Mouse (Mus musculus) thymus, postnatal 0 days (tissue): Measurements from ENCODE around the gene B130006D01Rik. TPM values are rescaled to one million over a fixed set of nuclear protein-coding genes. Genes with fewer than 3 reads are reported as not detected.
"Not testable (repeated sequence)": the region's sequence is repeated elsewhere in the genome, so short reads cannot be mapped to it uniquely, and the experiment has no call there.

ENCODE experiments used
- DNase-seq: peaks from one replicate; pipeline ENCODE4 v3.0.0-alpha.2; 2015; ENCODE audit warnings: low spot score
- polyA plus RNA-seq: library from polyadenylated mRNA; unstranded; fragments of >200 nt; fragmentation: Nextera tagmentation; extraction: Ambion mirVana; gene quantifications from 2 replicates; pipeline ENCODE4 v1.2.1, GENCODE M21; 2015

B130006D01Rik gene
- polyA plus RNA-seq, 1 experiment from 2014 or later: 1.0 TPM

DNA sequence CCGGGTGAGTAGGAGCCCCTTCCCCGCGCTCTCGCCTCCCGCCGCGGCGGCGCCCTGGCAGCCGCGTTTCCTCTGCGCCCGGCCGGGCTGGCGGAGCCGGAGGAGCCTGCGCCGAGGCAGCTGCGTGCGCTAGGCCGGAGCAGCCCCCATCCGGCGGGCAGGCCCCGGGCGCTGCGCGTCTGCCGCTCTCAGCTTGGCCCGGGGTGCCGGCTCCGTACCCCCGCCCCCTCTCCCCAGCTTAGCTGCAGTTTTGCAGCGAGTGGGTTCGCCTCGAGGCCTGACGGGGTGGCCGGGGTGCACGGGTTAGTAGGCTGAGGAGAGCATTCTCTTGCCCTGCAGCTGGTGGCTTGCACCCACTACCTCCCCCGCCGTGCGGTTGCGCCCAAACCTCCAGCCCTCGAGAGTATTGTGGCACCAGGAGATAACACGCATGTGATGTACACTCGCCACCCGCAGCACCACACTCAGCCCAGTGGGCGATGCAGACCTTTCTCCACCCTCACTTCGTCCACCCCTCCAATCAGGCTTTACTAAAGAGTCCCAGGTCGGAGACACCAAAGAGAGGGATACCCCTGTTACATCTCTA is 10.1 kb upstream of the B130006D01Rik start:
- DNase-seq: peak; percentile 78

DNA sequence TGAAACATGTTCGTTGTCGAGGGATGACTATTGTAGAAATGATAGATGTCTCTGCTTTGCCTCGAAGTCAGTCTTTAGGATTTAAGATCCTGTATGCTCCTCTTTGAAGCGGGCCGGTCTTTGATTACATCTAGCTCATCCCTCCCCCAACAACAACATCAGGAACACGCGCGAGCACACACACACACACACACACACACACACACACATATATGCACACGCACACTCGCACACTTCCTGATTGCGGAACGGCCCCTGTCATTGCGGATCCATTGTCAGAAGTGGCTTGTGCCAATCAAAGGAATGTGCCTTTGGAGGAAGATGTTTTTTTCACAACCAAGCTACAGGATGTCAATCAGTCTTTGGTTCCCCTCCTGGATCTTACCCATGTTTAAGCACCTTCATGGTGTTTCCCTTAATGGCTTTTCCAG is 9.6 kb upstream of the B130006D01Rik start:
- peak; percentile 60 for DNase-seq

DNA sequence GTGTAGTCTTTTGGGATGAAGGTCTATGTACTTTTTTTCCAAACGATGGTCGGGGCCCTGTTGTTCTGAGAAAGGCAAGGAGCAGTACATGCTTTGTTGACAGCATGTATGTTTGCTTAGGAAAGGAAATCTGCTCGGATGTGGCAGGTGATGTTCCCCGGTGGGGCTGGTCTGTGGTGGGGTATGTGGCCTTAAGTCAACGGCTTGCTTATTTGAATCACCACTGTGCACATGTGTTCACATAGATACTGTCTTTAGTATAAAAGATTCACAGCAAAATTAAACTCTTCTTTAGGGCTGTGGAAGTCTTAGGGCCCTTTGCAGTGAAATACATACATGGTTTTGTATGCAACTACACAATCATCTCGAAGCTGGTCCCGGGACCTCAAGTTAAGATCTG is 9.0 kb upstream of the B130006D01Rik start:
- DNase-seq: peak; percentile 58

DNA sequence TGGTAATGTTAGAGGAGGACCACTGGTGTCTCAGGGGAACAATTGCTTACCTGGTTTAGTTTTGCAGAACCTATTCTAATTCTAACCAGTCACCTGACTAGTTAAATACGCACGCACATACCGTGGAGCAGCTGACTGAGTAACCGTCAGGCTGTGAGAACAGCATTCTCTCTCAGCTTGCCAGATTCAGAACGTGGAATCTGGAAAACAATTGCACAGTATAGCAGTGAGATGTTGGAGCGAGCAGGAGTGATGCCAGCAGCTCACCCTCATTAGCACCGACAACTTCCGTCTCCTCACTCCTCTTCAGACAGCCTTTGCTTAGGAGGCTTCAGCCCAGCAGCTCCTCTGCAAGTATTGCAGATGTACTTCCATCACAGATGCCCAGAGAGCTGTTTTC is 7.3 kb upstream of the B130006D01Rik start:
- no peak for DNase-seq

DNA sequence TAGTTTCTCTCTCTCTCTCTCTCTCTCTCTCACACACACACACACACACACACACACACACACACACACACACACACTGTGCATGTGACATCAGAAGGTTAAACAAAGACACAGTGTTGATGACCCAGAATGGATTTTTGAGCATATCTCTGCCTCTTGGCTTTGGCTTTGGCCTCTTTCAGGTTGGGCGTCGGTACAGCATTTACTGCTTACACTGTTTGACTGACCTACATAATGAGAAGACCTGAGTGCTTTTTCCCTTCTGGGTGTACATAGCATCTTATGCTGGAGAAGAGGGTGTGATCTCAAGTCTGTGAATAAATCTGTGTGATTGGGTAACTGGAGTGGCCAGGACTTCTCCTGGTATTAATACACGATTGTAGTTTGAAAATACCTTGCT is 4.0 kb upstream of the B130006D01Rik start:
- no peak for DNase-seq

DNA sequence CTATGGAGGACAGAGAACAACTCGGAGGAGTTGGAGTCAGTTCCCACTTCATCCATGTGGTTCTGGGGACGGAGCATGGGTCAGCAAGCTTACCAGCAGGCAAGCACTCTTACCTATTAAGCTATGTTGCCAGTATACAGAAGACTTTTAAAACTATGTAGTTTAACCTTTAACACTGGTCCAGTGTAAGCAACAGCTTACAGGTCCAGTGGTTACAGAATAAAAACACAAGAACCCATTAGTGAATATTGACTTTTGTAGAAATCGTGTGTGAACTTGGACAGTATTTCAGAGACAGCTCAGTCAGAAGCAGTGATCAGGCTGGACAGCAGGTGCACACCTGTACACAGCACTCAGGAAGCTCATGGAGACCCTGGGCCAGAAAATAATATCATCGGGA is 1.1 kb downstream of the B130006D01Rik start:
- no peak for DNase-seq

DNA sequence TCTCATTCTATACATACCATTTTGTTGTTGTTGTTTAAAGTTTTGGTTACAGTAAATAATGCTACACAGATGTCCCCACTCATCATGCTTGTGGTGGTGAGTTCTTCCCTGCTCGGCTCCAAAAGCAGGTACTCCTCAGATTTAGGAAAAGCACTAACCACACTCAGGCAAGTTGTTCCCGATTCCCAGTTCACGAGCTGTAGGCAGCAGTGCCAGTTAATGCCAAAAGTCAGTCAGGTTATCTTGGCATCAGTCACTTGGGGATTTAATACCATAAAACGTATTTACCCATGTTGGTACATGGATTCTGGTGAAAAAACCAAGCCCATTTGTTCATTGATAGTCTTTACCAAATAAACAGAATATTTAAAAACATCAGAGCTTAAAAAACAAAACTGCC is 2.8 kb downstream of the B130006D01Rik start:
- no peak for DNase-seq

DNA sequence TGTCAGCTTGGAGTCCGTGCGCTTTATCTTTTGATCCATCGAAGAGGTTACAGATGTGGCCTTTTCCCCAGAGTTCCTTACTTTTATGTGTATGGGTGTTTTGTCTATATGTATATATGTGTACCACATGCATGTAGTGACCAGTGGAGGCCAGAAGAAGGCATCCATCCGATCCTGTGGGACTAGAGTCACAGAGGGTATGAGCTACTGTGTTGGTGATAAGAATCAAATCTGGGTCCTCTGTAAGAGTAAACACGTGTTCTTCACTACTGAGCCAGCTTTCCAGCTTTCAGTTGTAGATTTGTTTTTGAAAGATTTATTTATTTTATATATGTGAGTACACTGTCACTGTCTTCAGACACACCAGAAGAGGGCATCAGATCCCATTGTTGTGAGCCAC is 4.6 kb downstream of the B130006D01Rik start:
- DNase-seq: no peak

DNA sequence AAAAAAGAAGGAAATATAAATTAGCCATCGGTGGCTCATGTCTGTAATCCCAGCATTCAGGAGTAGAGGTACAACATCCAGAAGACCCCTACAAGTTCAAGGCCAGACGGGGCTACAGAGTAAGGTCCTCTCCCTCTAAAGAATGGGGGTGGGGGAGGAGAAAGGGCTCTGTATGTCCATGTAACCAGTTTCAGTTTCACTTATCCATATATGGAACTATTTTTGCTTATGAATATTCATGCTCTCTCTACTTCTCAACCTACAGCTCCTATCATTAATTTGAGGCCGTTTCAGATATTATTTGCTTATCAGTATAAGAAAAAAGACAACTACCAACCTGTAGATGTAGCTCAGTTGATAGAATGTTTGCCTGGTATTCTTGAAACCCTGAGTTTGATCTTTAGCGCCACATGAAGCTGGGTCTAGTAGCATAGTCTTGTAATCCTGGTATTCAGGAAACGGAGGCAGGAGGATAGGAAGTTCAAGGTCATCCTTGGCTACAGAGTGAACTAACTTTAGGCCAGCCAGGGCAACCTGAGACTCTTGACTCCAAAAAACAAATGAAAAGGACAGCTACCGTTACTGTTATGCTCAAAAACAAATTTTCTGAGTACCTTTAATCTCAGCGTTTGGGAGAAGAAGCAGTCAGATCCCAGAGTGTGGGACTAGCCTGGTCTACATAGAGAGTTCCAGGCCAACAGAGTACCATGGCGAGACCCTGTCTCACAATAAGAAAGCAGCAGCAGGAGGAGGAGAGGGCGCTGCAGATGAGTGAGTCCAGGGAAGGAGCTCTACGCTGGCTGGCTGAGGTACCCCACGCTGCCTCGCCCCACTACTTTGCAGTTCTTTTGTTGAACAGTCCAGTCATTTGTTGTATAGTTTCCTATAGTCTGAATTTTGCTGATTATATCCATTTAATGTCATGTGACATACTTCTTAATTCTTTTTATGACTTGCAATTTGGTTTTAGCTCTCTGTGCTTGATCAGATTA is 5.8 kb downstream of the B130006D01Rik start:
- no peak for DNase-seq

DNA sequence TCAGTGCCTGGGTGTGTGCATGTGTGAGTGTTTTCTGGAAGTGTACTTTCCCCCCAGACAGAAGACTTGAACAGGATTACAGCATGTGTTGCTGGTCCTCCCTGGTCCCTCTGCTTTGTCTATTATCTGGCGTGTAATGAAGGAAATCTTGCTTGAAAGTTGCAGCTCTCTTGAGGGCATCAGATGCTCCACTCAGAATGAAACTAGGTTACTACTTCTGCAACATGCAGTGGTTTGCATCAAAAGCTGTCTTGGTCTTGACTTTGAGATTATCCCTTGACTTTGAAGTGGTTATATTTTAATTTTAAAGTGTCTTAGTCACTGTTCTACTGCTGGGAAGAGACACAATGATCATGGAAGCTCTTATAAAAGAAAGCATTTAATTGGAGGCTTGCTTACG is 11.1 kb downstream of the B130006D01Rik start:
- DNase-seq: no peak

DNA sequence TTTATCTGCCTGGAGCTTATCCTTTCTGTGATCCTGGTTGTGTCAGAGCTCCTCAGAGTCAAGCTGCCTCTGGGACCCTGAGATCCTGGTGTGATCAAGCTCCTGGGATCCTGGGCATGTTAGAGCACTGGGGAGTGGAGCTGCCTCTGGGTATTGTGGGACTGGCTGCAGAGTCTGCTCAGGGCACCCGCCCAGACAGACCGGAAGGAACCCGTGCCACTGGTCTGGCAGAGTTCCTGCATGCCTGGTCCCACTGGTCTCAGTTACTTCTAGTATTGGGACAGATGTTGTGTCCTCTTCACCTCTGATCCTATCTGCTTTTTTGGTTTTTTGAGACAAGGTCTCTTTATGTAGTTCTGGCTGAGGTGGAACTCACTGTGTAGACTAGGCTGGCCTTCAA is 14.4 kb downstream of the B130006D01Rik start:
- DNase-seq: no peak

DNA sequence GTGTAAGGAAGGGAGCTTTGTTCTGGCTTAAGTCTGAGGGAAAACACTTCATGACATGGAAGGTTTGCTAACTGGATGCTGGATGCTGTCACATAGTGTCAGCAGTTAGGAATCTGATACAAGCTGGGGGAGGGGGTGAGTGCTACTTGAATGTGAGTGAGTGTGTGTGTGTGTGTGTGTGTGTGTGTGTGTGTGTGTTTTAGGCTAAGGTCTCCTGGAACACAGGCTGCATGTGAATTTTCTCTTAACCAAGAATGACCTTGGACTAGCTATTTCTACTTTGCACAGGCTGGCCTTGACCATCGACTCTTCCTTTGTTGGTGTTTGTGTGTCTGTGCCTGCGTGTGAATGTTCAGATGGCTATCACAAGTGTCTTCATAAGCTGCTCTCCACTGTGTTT is 21.1 kb downstream of the B130006D01Rik start:
- no peak for DNase-seq

DNA sequence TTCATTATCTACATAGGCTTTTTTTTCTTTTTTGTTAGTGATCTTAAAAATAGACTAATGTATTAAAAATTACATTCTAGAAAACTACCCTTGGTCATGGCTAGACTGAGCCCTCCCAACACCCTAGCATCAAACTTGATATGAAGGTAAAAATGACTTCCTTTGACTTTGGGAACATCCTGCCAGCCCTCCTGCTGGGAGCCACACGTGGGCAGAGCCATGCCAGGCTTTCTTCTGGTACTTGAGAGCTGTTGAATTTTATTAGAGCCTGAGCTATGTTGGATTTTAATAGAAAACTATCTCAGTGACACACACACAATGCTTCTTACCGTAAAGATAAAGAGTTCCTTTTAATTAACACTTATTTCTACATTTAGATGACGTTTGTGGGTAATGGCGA is 23.4 kb downstream of the B130006D01Rik start:
- no peak for DNase-seq

DNA sequence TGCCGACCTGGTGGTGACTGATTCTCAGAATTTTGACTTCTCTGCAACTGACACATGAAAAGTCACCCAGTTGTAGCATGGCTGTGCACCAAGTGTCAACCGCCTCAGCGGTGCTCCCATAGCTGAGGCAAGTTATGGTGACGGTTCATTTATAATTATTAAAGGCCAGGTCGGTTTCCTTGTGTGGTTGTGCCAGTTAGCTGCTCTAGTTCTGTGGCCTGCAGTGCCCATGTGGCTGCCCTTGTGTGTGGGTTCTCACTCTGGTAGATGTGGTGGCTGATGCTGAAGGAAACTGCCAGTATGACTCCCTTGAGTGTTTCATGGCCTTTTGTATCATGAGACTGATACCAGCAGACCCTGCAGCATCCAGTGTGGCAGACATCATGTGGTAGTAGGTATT is 24.9 kb downstream of the B130006D01Rik start:
- DNase-seq: no peak

DNA sequence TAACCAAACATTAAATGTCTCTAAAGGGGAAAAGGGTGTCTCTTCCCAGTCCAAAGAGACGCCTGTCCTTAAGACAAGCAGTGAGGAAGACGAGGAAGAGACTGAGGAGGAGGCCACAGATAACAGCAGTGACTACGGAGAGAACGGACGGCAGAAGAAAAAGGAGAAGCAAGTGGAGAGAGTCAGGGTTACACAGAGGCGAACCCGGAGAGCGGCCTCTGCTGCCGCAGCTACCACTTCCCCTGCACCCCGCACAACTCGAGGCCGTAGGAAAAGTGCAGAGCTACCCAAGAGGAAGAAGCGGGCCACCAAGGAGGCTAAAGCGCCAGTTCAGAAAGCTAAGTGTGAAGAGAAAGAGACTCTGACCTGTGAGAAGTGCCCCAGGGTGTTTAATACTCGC is 26.2 kb downstream of the B130006D01Rik start:
- no peak for DNase-seq

DNA sequence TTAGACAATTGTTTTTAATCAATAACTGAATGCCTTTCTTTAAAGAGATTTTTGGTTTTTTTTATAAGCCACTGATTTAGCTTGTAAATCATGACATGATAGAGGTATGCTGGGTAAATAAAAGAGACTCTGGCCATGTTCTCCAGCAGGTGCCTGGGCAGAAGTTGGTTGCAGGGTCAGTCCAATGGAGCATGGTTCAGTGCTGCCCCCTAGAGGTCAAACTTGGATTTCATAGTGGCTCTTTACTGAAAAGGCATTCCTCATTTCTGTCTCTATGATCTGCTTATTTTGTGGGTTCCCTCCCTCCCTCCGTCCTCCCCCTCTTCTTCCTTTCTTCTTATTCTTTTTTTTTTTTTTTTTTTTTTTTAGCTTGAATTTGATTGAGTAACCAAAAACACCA is 27.6 kb downstream of the B130006D01Rik start:
- DNase-seq: peak; percentile 72

DNA sequence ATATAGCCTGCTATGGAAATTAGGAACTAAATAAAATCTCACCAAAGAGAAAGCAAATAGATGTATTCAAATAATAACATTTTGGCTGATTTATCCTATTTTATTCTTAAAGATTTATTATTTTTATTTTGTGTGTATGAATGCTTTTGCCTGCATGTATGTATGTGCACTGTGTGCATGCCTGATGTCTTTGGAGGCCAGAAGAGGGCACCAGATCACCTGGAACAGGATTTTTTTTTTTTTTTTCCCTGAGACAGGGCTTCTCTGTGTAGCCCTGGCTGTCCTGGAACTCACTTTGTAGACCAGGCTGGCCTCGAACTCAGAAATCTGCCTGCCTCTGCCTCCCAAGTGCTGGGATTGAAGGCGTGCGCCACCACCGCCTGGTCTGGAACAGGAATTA is 31.8 kb downstream of the B130006D01Rik start:
- not testable (repeated sequence) for DNase-seq

DNA sequence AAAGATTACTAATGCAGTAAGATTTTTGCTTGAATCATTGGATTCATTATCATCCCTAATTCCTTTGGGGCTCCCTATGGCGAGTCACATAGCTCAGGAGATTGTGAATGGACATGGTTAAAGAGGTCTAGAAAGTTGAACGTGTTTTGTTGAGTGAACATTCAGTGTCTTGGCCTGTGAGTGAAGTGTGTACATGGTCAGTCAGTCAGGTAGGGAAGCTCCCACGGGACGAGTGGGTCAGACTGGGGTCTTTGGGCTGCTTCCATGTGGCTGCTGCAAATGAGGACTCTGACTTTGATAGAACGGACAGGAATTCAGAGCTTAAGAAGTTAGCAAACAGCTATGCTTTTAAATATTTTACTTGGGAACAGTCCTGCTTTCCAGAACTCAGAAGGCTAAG is 37.1 kb downstream of the B130006D01Rik start:
- no peak for DNase-seq

DNA sequence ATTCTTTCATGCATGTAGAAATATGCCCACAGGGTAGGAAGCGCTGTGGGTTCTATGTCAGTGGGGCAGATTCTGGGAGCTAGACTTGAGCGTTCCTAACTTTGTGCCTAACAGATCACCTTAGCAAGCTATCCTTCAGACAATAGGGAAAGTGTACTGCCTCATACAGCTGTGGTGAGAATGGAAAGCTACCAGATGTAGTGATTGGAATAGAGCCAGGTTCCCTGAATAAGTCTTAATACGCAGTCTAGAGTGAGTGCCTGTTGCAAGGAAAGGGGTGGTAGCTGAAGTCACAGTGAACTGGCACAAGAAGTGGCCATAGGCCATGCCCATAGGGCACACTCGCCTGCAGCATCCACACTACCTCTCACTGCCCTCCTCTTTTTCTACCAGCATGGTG is 39.6 kb downstream of the B130006D01Rik start:
- DNase-seq: no peak

DNA sequence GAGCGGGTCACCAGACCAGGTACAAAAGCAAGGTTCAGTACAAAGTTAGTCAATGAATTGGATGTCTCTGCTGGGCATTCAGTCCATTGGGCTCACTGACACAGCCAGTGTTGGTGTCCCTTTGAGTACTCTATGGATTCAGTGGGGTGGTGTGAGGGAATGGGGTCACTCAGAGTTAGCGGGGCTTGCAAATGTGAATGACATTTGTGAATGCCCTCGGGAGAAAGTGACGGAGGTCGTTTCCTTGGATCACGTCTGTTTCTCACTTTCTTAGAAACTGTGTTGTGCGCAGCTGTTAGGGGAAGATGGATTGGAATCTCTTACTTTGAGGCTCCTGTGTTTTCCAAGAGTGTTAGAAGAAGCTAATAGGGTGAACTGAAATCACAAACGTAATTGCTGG is 41.4 kb downstream of the B130006D01Rik start:
- DNase-seq: no peak

DNA sequence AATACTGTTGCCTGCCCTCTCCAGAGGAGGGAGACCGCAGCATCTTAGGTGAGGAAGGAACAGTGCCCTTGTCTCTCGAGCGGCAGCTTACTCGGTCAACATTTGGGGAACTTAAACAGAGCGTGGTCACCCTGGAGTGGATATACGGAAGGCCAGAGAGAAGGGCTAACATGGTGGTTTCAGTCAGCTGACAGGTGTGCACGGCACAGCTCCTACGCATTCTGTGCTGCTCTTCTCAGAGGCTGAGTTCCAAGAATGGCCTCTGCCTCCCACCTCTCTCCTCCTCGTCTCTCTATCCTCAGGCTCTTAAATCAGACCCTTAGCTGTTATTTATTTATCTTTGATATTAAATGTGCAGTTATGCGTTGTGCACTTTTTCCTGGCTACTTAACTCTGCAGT is 41.9 kb downstream of the B130006D01Rik start:
- DNase-seq: no peak

DNA sequence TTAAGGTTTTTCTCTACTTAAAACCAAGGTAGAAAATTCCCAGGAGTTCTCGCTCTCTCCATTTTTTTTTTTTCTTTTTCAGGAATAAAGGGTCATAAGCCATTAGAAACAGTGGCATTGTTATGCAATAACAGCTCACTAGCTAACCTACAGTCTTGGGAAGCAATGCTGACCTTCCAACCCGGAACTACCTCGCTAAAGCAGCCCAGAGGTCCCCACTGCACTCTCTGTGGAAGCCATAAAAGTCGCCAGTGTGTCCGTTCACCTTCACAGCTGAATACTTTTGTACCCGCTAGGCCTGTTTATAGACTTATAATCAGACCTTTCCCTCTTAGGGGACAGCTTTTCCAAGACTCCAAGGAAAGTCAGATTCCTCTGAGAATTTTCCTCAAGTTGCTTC is 44.9 kb downstream of the B130006D01Rik start:
- no peak for DNase-seq

DNA sequence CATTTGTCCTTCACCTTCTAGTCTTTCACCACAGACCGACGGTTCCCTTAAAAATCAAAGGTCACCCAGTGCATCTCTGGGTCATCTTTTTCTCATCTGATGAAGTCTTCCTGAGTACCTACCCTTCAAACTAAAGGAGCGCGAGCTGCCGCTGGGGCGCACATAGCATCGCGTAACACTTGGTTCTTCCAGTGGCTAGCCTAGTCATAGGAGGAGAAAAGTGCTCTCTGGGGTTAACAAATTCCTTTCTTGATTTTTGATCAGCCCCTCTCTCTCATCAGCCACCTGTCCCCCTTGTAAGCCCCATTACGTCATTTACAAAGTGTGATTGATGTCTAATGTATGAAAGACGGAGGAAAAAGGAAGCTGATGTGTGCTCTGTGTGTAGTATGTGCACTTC is 45.8 kb downstream of the B130006D01Rik start:
- DNase-seq: no peak
